Mouse (Mus musculus): ENCODE data around the gene Olfr330. TPM values are rescaled to one million over a fixed set of nuclear protein-coding genes. Genes with fewer than 3 reads are reported as not detected.
"Not testable (repeated sequence)": the region's sequence is repeated elsewhere in the genome, so short reads cannot be mapped to it uniquely, and the experiment has no call there.

Gene Olfr330
- not detected for total RNA-seq (2021)

GRCm38 (mm10) chr11:58534736-58535135, at the start of gene Olfr330:
TSS of gene Olfr330 (minus strand) at chr11:58534836.
- DNase-seq = not testable (repeated sequence)

- no peak for DNase-seq
Measured at GRCm38 (mm10) chr11:58578636-58579035, 44.0 kb upstream of the Olfr330 start.

- no peak for DNase-seq
Measured at GRCm38 (mm10) chr11:58577430-58577829, 42.8 kb upstream of the Olfr330 start, which contains the start of gene Olfr325. TSS of gene Olfr325 (plus strand) at chr11:58577730.

GRCm38 (mm10) chr11:58570405-58570804, 35.8 kb upstream of the Olfr330 start, which contains the start of gene Olfr224:
TSS of gene Olfr224 (minus strand) at chr11:58570553.
- DNase-seq = peak; percentile 55

GRCm38 (mm10) chr11:58555536-58555935, 20.9 kb upstream of the Olfr330 start, which contains the start of gene Olfr328:
TSS of gene Olfr328 (minus strand) at chr11:58555636.
- no peak for DNase-seq

GRCm38 (mm10) chr11:58546322-58546721, 11.7 kb upstream of the Olfr330 start, which contains the start of gene Olfr329-ps:
TSS of gene Olfr329-ps (minus strand) at chr11:58546422.
- DNase-seq = no peak

GRCm38 (mm10) chr11:58519756-58520155, 14.9 kb downstream of the Olfr330 start:
- peak; percentile 24 for DNase-seq

GRCm38 (mm10) chr11:58518916-58519315, 15.7 kb downstream of the Olfr330 start:
- DNase-seq = peak; percentile 70

- DNase-seq = not testable (repeated sequence)
Measured at GRCm38 (mm10) chr11:58509058-58509457, 25.6 kb downstream of the Olfr330 start.

- not testable (repeated sequence) for DNase-seq
Measured at GRCm38 (mm10) chr11:58502472-58502871, 32.2 kb downstream of the Olfr330 start, which contains the start of gene Olfr331. TSS of gene Olfr331 (minus strand) at chr11:58502572.

- no peak for DNase-seq
Measured at GRCm38 (mm10) chr11:58499290-58499689, 35.3 kb downstream of the Olfr330 start.

GRCm38 (mm10) chr11:58498761-58499160, 35.9 kb downstream of the Olfr330 start:
- DNase-seq = peak; percentile 22

- no peak for DNase-seq
Measured at GRCm38 (mm10) chr11:58492455-58492854, 42.2 kb downstream of the Olfr330 start, which contains the start of gene Olfr332. TSS of gene Olfr332 (minus strand) at chr11:58492555.

Other genes starting within 250 kb of the Olfr330 start
- 1 to 10 TPM; 4.2 to 6.6 TPM for gene Zfp692, start 227.8 kb downstream of the Olfr330 start, total RNA-seq (2021)
- gene Zfp672, start 204.5 kb downstream of the Olfr330 start, total RNA-seq (2021) = 10 to 100 TPM; 37.5 to 44.2 TPM
- gene Sh3bp5l, start 204.1 kb downstream of the Olfr330 start, total RNA-seq (2021) = 10 to 100 TPM; 38.5 to 51.5 TPM
- not detected for gene Lypd8, start 155.8 kb downstream of the Olfr330 start, total RNA-seq (2021)
- not detected for gene 1810065E05Rik, start 113.7 kb downstream of the Olfr330 start, total RNA-seq (2021)
- gene Gm12253, start 102.3 kb downstream of the Olfr330 start, total RNA-seq (2021) = not detected
- not detected for gene Lypd9, start 81.9 kb downstream of the Olfr330 start, total RNA-seq (2021)
- gene Olfr30, start 72.6 kb downstream of the Olfr330 start, total RNA-seq (2021) = not detected
- gene Olfr332, start 42.3 kb downstream of the Olfr330 start, total RNA-seq (2021) = not detected
- not detected for gene Olfr331, start 32.3 kb downstream of the Olfr330 start, total RNA-seq (2021)
- not detected for gene Olfr329-ps, start 11.6 kb upstream of the Olfr330 start, total RNA-seq (2021)
- under 1 TPM in 1 of 2 experiments, not detected in 1; 0.09 TPM for gene Olfr328, start 20.8 kb upstream of the Olfr330 start, total RNA-seq (2021)
- gene Olfr224, start 35.7 kb upstream of the Olfr330 start, total RNA-seq (2021) = not detected
- gene Olfr325, start 42.9 kb upstream of the Olfr330 start, total RNA-seq (2021) = not detected
- not detected for gene Olfr324, start 60.3 kb upstream of the Olfr330 start, total RNA-seq (2021)
- not detected for gene 2210407C18Rik, start 81.2 kb upstream of the Olfr330 start, total RNA-seq (2021)
- not detected for gene Olfr323, start 95.7 kb upstream of the Olfr330 start, total RNA-seq (2021)
- under 1 TPM in 1 of 2 experiments, not detected in 1; 0.23 TPM for gene Trim58, start 105.6 kb upstream of the Olfr330 start, total RNA-seq (2021)
- gene Olfr322, start 123.9 kb upstream of the Olfr330 start, total RNA-seq (2021) = not detected
- not detected for gene Olfr320, start 146.3 kb upstream of the Olfr330 start, total RNA-seq (2021)
- gene Olfr319, start 164.3 kb upstream of the Olfr330 start, total RNA-seq (2021) = not detected
- gene Olfr318, start 189.2 kb upstream of the Olfr330 start, total RNA-seq (2021) = not detected
- gene Olfr317, start 204.4 kb upstream of the Olfr330 start, total RNA-seq (2021) = not detected
- not detected for gene Olfr316, start 217.9 kb upstream of the Olfr330 start, total RNA-seq (2021)
- gene Olfr315, start 238.4 kb upstream of the Olfr330 start, total RNA-seq (2021) = not detected
- gene Olfr314, start 248.1 kb upstream of the Olfr330 start, total RNA-seq (2021) = not detected